Mouse (Mus musculus): Measurements from ENCODE around the gene Mtch1.

DNA sequence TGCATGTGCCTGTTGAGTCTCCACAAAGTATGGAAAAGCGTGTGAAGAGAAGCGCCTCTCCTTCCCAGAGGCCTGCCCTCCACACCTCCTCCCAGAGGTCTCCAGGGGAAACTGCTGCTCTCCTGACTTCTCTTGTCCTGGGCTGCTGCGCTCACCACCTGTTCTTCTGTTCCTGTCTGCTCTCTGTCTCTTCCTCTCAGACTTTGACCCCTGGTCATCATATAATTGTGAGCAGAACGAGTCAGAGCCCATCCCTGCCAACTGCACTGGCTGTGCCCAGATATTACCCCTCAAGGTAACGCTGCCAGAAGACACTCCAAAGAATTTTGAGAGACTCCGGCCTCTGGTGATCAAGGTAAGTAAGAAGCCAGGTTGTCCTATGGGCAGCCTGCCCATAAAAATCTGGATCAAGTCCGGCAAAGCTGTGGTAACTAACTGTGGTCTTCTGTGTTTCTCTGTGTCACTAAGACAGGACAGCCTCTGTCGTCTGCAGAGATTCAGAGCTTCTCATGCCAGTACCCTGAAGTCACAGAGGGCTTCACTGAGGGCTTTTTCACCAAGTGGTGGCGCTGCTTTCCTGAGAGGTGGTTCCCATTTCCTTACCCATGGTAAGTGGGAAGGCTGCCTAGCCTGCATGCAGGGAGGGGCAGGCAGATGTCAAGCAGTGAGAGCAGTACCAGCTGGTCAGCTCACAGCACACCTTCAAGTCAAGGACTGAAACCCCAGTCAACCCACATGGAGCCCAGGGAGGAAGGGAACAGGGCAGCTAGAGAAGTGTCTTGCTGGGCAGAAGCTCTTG lies 53.7 kb downstream of the Mtch1 start:
- TF ChIP-seq CTCF (IDR thresholded peaks at IDR 0.05; ENCODE audit: low read depth) (peak; percentile 57), EP300 (optimal IDR thresholded peaks at IDR 0.05) (no peak)

Measured in stomach, postnatal 0 days (tissue).